Mouse (Mus musculus): ENCODE results near the gene H2-M11.

The H2-M11 gene

GRCm38 (mm10) chr17:36546775-36547174, at the start of gene H2-M11:
Gene H2-M11, plus strand, starts transcription at chr17:36547075.
- DNase-seq, result no peak

GRCm38 (mm10) chr17:36500435-36500834, 46.4 kb upstream of the H2-M11 start:
- no peak for DNase-seq

- DNase-seq, result no peak
Measured at GRCm38 (mm10) chr17:36503910-36504309, 43.0 kb upstream of the H2-M11 start.

All from kidney, adult 11 months (tissue).